Mouse (Mus musculus): Measurements from ENCODE around the gene Utp20. TPM values are rescaled to one million over a fixed set of nuclear protein-coding genes. Genes with fewer than 3 reads are reported as not detected.

The Utp20 gene
- polyA plus RNA-seq, 1 experiment from 2014 or later, result 24.5 TPM

DNA sequence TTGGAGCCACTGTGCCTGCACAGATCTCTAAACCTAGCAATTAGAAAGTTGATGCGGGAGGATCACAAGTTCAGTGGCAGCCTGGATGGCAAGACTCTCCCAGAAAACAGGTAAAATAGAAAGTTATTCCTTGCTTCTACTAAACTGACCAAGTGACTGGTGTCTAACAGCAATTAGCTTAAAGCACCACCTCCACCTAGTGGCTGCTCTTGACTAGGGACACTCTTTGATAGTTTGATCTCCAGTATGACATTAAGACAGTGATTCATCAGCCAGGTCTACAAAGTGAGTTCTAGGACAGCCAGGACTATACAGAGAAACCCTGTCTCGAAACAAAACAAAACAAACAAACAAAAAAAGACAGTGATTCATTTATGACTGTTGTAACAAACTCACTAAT, 101.3 kb downstream of the Utp20 start:
- no peaks in the 10 kb centered on the region for H3K27me3 ChIP-seq (ENCODE audit: control insufficient read depth, insufficient read depth, low read length)

DNA sequence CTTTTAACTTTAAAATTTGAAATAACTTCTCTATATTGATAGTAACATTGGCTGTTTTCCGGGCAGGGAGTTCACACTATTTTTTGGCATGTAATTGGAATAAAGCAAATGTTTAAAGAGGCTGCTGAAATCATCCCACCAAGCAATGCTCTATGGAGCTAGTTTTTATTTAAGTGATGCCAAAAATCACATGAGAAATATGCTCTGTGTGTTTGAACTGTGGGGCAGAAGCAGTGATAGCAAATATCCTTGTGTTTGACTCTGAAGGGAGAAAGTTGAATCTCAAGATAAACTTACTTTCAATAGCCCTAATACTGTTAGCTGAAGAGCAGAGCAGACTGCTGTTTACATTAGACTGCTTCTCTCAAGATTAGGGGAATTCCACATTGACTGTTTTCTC, 107.0 kb downstream of the Utp20 start:
- H3K4me1 ChIP-seq (ENCODE audit: control insufficient read depth, insufficient read depth, low read length), result no peaks in the 10 kb centered on the region
- no peak overlapping the region for H3K4me2 ChIP-seq (replicated peaks; ENCODE audit: low read depth, low read length)
- no peak overlapping the region for H3K27ac ChIP-seq (ENCODE audit: low read length)
- no peaks in the 10 kb centered on the region for H3K9me3 ChIP-seq (ENCODE audit: control insufficient read depth, low read depth, low read length)
- 43% methylated on average over 1 of the region's 1 CpGs for WGBS
- ATAC-seq (ENCODE audit: insufficient number of reproducible peaks, insufficient read depth, low FRiP score, low read depth), result no peak
- H3K27me3 ChIP-seq (ENCODE audit: control insufficient read depth, insufficient read depth, low read length), result no peaks in the 10 kb centered on the region
- no peak overlapping the region for H3K4me3 ChIP-seq (ENCODE audit: low read depth, low read length)
- H3K9ac ChIP-seq (replicated peaks; ENCODE audit: low read depth, low read length), result no peak overlapping the region
- H3K36me3 ChIP-seq (ENCODE audit: control insufficient read depth, insufficient read depth, low read length), result no peaks in the 10 kb centered on the region

More for the DNA sequence above, 101.3 kb downstream of the Utp20 start:
- Histone ChIP-seq H3K36me3 (ENCODE audit: control insufficient read depth, insufficient read depth, low read length) (no peaks in the 10 kb centered on the region), H3K9ac (replicated peaks; ENCODE audit: low read depth, low read length) (no peak overlapping the region), H3K9me3 (ENCODE audit: control insufficient read depth, low read depth, low read length) (no peaks in the 10 kb centered on the region), H3K4me3 (ENCODE audit: low read depth, low read length) (no peak overlapping the region), H3K4me1 (ENCODE audit: control insufficient read depth, insufficient read depth, low read length) (no peaks in the 10 kb centered on the region), H3K27ac (ENCODE audit: low read length) (no peak overlapping the region), H3K4me2 (replicated peaks; ENCODE audit: low read depth, low read length) (no peak overlapping the region)
- ATAC-seq (ENCODE audit: insufficient number of reproducible peaks, insufficient read depth, low FRiP score, low read depth), result no peak
- WGBS, result 51% methylated on average over 2 of the region's 2 CpGs

DNA sequence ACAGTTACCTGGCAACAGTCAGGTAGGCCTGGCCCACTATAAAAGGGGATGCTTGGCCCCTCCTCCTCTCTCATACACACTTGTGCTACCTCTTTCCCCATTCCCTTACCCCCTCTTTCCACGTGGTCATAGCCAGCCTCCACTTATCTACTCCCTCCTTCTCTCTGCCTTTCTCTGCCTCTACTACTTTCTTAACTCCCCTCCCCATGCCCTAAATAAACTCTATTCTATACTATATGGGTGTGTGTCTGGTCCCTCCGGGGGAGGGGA, 108.9 kb downstream of the Utp20 start:
- ATAC-seq (ENCODE audit: insufficient number of reproducible peaks, insufficient read depth, low FRiP score, low read depth), result no peak
- Histone ChIP-seq H3K27me3 (ENCODE audit: control insufficient read depth, insufficient read depth, low read length) (no peaks in the 10 kb centered on the region), H3K36me3 (ENCODE audit: control insufficient read depth, insufficient read depth, low read length) (no peaks in the 10 kb centered on the region), H3K4me2 (replicated peaks; ENCODE audit: low read depth, low read length) (no peak overlapping the region), H3K9me3 (ENCODE audit: control insufficient read depth, low read depth, low read length) (no peaks in the 10 kb centered on the region), H3K4me3 (ENCODE audit: low read depth, low read length) (no peak overlapping the region), H3K9ac (replicated peaks; ENCODE audit: low read depth, low read length) (no peak overlapping the region), H3K4me1 (ENCODE audit: control insufficient read depth, insufficient read depth, low read length) (no peaks in the 10 kb centered on the region), H3K27ac (ENCODE audit: low read length) (no peak overlapping the region)
- 49% methylated on average over 2 of the region's 2 CpGs for WGBS

DNA sequence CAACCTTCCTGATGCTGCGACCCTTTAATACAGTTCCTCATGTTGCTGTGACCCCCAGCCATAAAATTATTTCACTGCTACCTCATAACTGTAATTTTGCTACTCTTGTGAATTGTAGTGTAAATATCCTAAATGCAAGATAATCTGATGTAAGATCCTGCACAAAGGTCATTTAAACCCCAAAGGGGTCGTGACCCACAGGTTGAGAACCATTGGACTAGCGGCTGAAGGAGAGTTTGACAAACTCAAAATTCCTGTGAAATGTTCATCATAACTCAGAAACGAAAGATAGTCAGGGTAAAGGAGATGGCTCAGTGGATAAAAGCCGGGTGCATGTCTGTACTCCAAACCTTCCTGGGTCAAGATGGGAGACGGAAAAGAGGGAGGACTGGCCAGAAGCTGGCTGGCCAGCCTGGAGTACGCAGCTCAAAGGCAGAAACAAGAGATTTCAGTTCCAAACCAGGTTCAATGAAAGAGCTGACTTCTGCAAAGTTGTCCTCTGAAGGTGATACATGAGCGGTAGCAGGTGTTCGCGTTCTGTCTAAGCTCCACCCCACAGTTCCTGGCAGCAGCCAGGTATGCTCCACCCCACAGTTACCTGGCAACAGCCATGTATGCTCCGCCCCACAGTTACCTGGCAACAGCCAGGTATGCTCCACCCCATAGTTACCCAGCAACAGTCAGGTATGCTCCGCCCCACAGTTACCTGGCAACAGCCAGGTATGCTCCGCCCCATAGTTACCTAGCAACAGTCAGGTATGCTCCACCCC, 109.4 kb downstream of the Utp20 start:
- 53% methylated on average over 13 of the region's 13 CpGs for WGBS
- ATAC-seq (ENCODE audit: insufficient number of reproducible peaks, insufficient read depth, low FRiP score, low read depth), result 0 out of 2 replicates have a peak, but pooled peaks have one; percentile 33
- Histone ChIP-seq H3K27ac (ENCODE audit: low read length) (no peak overlapping the region), H3K4me2 (replicated peaks; ENCODE audit: low read depth, low read length) (no peak overlapping the region), H3K9ac (replicated peaks; ENCODE audit: low read depth, low read length) (no peak overlapping the region), H3K4me1 (ENCODE audit: control insufficient read depth, insufficient read depth, low read length) (no peaks in the 10 kb centered on the region), H3K4me3 (ENCODE audit: low read depth, low read length) (no peak overlapping the region), H3K27me3 (ENCODE audit: control insufficient read depth, insufficient read depth, low read length) (no peaks in the 10 kb centered on the region), H3K9me3 (ENCODE audit: control insufficient read depth, low read depth, low read length) (no peaks in the 10 kb centered on the region), H3K36me3 (ENCODE audit: control insufficient read depth, insufficient read depth, low read length) (no peaks in the 10 kb centered on the region)

DNA sequence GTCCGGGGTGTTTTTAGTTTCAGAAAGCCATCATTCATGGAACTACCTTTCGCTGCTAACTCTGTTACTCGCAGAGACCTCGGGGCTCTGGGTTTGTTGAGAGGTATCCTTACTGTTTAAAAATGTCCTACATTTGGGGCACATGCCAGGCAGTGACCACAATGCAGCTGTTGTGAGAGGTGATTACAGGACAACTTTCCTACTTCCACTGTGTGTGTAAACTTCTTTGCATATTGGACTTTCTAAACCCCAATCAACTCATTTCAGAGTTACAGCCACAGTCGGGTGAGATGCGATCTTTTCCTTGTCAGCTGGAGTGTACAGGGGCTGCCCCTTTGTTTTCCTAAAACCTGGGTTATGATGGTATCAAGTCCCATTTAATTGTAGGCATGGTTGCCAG, 111.0 kb downstream of the Utp20 start:
- Histone ChIP-seq H3K9ac (replicated peaks; ENCODE audit: low read depth, low read length) (no peak overlapping the region), H3K27ac (ENCODE audit: low read length) (no peak overlapping the region), H3K4me3 (ENCODE audit: low read depth, low read length) (no peak overlapping the region), H3K9me3 (ENCODE audit: control insufficient read depth, low read depth, low read length) (no peaks in the 10 kb centered on the region), H3K4me2 (replicated peaks; ENCODE audit: low read depth, low read length) (no peak overlapping the region), H3K4me1 (ENCODE audit: control insufficient read depth, insufficient read depth, low read length) (no peaks in the 10 kb centered on the region), H3K27me3 (ENCODE audit: control insufficient read depth, insufficient read depth, low read length) (no peaks in the 10 kb centered on the region), H3K36me3 (ENCODE audit: control insufficient read depth, insufficient read depth, low read length) (no peaks in the 10 kb centered on the region)
- WGBS, result 83% methylated on average over 6 of the region's 6 CpGs
- ATAC-seq (ENCODE audit: insufficient number of reproducible peaks, insufficient read depth, low FRiP score, low read depth), result no peak

DNA sequence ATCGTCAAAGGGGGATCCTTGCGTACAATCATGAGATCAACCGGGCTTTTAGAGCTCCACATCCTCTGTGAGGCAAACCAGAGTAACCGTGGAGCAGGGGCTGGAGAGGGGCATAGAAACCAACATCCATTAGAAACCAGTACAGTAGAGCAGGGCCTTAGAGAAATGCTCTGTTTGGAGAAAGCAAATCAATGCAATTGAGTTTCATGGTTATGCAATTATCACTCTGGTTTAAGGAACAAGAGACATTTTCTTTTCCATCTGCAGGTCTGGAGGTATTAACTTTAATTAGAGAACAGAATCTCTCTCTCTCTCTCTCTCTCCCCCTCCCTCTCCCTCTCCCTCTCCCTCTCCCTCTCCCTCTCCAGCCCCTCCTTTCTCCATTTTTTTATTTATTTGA, 111.9 kb downstream of the Utp20 start:
- Histone ChIP-seq H3K27ac (ENCODE audit: low read length) (no peak overlapping the region), H3K4me3 (ENCODE audit: low read depth, low read length) (no peak overlapping the region), H3K36me3 (ENCODE audit: control insufficient read depth, insufficient read depth, low read length) (no peaks in the 10 kb centered on the region), H3K4me2 (replicated peaks; ENCODE audit: low read depth, low read length) (no peak overlapping the region), H3K4me1 (ENCODE audit: control insufficient read depth, insufficient read depth, low read length) (no peaks in the 10 kb centered on the region), H3K27me3 (ENCODE audit: control insufficient read depth, insufficient read depth, low read length) (no peaks in the 10 kb centered on the region), H3K9ac (replicated peaks; ENCODE audit: low read depth, low read length) (no peak overlapping the region), H3K9me3 (ENCODE audit: control insufficient read depth, low read depth, low read length) (no peaks in the 10 kb centered on the region)
- WGBS, result 82% methylated on average over 4 of the region's 4 CpGs
- no peak for ATAC-seq (ENCODE audit: insufficient number of reproducible peaks, insufficient read depth, low FRiP score, low read depth)

DNA sequence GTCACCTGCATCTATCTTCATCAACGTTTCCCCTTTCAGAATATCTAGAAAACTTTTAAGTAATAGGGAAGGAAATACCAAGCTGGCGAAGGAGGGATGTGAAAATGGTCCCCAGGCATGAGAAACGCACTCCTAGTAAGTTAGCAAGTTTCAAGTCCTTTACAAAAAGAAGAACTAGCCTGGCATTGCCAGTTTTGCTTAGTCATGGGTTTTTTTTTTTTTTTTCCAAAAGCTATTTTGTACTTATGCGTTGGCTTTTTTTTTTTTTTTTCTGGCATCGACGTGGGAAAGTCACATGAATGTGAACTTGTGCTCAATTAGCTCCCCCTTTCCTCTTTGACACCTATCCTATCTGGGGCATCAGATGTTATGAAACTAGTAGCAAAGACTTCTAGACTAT, 114.2 kb downstream of the Utp20 start:
- Histone ChIP-seq H3K4me2 (replicated peaks; ENCODE audit: low read depth, low read length) (no peak overlapping the region), H3K9me3 (ENCODE audit: control insufficient read depth, low read depth, low read length) (no peaks in the 10 kb centered on the region), H3K27ac (ENCODE audit: low read length) (no peak overlapping the region), H3K36me3 (ENCODE audit: control insufficient read depth, insufficient read depth, low read length) (no peaks in the 10 kb centered on the region), H3K4me1 (ENCODE audit: control insufficient read depth, insufficient read depth, low read length) (no peaks in the 10 kb centered on the region), H3K27me3 (ENCODE audit: control insufficient read depth, insufficient read depth, low read length) (no peaks in the 10 kb centered on the region), H3K4me3 (ENCODE audit: low read depth, low read length) (no peak overlapping the region), H3K9ac (replicated peaks; ENCODE audit: low read depth, low read length) (no peak overlapping the region)
- ATAC-seq (ENCODE audit: insufficient number of reproducible peaks, insufficient read depth, low FRiP score, low read depth), result no peak
- WGBS, result 74% methylated on average over 6 of the region's 6 CpGs

DNA sequence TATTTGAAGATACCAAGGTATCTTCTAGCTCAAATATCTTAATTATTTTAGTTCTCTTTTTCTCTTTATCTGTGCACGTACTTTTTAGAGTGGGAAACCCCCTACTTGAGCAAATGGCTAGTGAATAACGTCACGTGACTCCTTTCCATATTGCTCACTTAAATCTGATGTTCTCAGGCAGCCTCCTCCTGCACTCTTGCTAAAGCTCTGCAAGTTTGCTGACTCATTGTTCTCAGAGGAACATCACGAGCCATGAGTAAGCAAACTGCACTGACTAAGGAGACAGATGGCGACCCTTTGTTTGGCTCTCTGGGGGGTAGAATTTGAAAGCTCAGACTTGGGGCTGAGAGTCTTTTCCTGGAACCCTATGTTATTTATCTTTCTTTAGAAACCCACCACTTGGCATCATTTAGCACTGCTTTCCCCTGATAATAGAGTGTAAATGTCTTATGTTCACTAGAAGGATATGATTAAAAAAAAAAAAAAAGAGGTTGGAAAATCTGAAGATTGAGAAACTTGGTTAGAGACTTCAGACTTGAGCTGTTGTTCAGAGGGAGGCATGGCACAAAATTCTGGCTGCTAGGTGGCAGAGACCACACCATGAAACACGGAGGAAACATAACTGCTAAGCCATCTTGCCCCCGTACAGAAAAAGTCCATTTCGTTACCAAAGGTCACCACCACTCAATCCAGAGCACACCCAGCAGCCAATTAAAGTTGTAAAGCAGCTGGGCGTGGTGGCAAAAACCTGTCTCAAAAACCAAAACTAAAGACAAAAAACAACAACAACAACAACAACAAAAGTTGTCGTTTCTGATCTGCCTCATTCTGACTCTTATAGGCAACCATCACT, 117.7 kb downstream of the Utp20 start:
- whole genome bisulfite sequencing, result 60% methylated on average over 10 of the region's 10 CpGs
- ATAC-seq (ENCODE audit: insufficient number of reproducible peaks, insufficient read depth, low FRiP score, low read depth), result no peak
- no peak overlapping the region for H3K4me2 ChIP-seq (replicated peaks; ENCODE audit: low read depth, low read length)
- H3K4me1 ChIP-seq (ENCODE audit: control insufficient read depth, insufficient read depth, low read length), result no peaks in the 10 kb centered on the region
- no peaks in the 10 kb centered on the region for H3K27me3 ChIP-seq (ENCODE audit: control insufficient read depth, insufficient read depth, low read length)
- no peaks in the 10 kb centered on the region for H3K9me3 ChIP-seq (ENCODE audit: control insufficient read depth, low read depth, low read length)
- H3K4me3 ChIP-seq (ENCODE audit: low read depth, low read length), result no peak overlapping the region
- H3K36me3 ChIP-seq (ENCODE audit: control insufficient read depth, insufficient read depth, low read length), result no peaks in the 10 kb centered on the region
- H3K27ac ChIP-seq (ENCODE audit: low read length), result no peak overlapping the region
- no peak overlapping the region for H3K9ac ChIP-seq (replicated peaks; ENCODE audit: low read depth, low read length)

Data from stomach, embryonic 14.5 days (tissue).